Mouse (Mus musculus): ENCODE data around the gene Vps16.
A peak's percentile ranks its signal among the peaks of the same experiment; 100 is the strongest.

The Vps16 gene

GRCm38 (mm10) chr2:130421781-130422620 is 2.1 kb upstream of the Vps16 start:
- DNase-seq (ENCODE audit: extremely low spot score, low read depth, low spot score), result no peak

- peak; percentile 35 for DNase-seq (ENCODE audit: extremely low spot score, low read depth, low spot score)
These were observed 578 bp upstream of the Vps16 start for GRCm38 (mm10) chr2:130423397-130424125.

GRCm38 (mm10) chr2:130425112-130425511 is 973 bp downstream of the Vps16 start:
- no peak for DNase-seq (ENCODE audit: extremely low spot score, low read depth, low spot score)

- no peak for DNase-seq (ENCODE audit: extremely low spot score, low read depth, low spot score)
These were observed 5.7 kb downstream of the Vps16 start for GRCm38 (mm10) chr2:130429851-130430250.

GRCm38 (mm10) chr2:130430484-130430883 is 6.3 kb downstream of the Vps16 start:
- DNase-seq (ENCODE audit: extremely low spot score, low read depth, low spot score), result no peak

- no peak for DNase-seq (ENCODE audit: extremely low spot score, low read depth, low spot score)
These were observed 8.0 kb downstream of the Vps16 start for GRCm38 (mm10) chr2:130432157-130432556.

GRCm38 (mm10) chr2:130433152-130433551 is 9.0 kb downstream of the Vps16 start:
- DNase-seq (ENCODE audit: extremely low spot score, low read depth, low spot score), result no peak

GRCm38 (mm10) chr2:130436769-130437168 is 12.6 kb downstream of the Vps16 start:
- no peak for DNase-seq (ENCODE audit: extremely low spot score, low read depth, low spot score)

GRCm38 (mm10) chr2:130438861-130439260 is 14.7 kb downstream of the Vps16 start:
- DNase-seq (ENCODE audit: extremely low spot score, low read depth, low spot score), result no peak

- no peak for DNase-seq (ENCODE audit: extremely low spot score, low read depth, low spot score)
These were observed 15.8 kb downstream of the Vps16 start for GRCm38 (mm10) chr2:130439840-130440480.

GRCm38 (mm10) chr2:130442162-130442561 is 18.0 kb downstream of the Vps16 start:
- no peak for DNase-seq (ENCODE audit: extremely low spot score, low read depth, low spot score)

- DNase-seq (ENCODE audit: extremely low spot score, low read depth, low spot score), result no peak
These were observed 24.3 kb downstream of the Vps16 start for GRCm38 (mm10) chr2:130448449-130448848.

- no peak for DNase-seq (ENCODE audit: extremely low spot score, low read depth, low spot score)
These were observed 25.1 kb downstream of the Vps16 start for GRCm38 (mm10) chr2:130449021-130449793.

GRCm38 (mm10) chr2:130449794-130450433 is 25.8 kb downstream of the Vps16 start, which contains the start of gene Ptpra:
Gene Ptpra, plus strand, starts transcription at chr2:130450278.
- DNase-seq (ENCODE audit: extremely low spot score, low read depth, low spot score), result no peak

- no peak for DNase-seq (ENCODE audit: extremely low spot score, low read depth, low spot score)
These were observed 26.3 kb downstream of the Vps16 start for GRCm38 (mm10) chr2:130450434-130450796.

- no peak for DNase-seq (ENCODE audit: extremely low spot score, low read depth, low spot score)
These were observed 27.1 kb downstream of the Vps16 start for GRCm38 (mm10) chr2:130451086-130451726.

GRCm38 (mm10) chr2:130451727-130452090 is 27.6 kb downstream of the Vps16 start:
- no peak for DNase-seq (ENCODE audit: extremely low spot score, low read depth, low spot score)

GRCm38 (mm10) chr2:130452266-130452665 is 28.1 kb downstream of the Vps16 start:
- DNase-seq (ENCODE audit: extremely low spot score, low read depth, low spot score), result no peak

- no peak for DNase-seq (ENCODE audit: extremely low spot score, low read depth, low spot score)
These were observed 29.3 kb downstream of the Vps16 start for GRCm38 (mm10) chr2:130453421-130453820.
